Mouse (Mus musculus): ENCODE measurements around the gene Lhx4.

Gene Lhx4

GRCm38 (mm10) chr1:155742411-155743363 is 8.8 kb downstream of the Lhx4 start:
- peak; percentile 34 to 37 for DNase-seq

- DNase-seq: no peak
Observed at GRCm38 (mm10) chr1:155741988-155742387, 9.5 kb downstream of the Lhx4 start.

DNA sequence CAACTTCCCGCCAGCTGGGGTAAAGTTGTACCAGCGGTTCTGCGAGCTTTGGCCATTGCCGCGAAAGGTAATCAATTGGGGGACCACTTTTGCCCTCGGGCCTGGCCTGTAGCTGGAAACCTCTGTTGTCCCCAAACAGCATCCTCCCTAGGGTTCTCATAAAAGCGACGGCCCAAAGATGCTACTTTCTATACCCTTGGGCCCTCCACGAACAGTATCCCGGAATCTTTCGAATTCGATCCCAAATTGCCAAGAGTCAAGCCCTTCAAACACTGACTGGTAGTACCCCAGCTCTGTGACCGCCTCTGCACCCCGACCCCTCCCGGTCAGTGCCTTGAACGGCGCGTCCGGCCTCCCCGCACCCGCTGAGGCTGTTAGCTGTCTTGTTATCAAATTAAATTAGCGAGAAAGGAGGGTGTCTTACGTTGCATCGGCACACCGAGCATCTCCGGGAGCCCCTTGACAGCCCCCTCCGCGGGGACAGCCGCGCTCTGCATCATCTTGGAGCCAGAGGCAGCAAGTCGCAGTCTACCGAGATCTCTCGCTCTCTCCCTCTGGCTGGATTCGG is 10.0 kb downstream of the Lhx4 start:
- peak in 1 of 2 experiments; percentile 18 for DNase-seq

DNA sequence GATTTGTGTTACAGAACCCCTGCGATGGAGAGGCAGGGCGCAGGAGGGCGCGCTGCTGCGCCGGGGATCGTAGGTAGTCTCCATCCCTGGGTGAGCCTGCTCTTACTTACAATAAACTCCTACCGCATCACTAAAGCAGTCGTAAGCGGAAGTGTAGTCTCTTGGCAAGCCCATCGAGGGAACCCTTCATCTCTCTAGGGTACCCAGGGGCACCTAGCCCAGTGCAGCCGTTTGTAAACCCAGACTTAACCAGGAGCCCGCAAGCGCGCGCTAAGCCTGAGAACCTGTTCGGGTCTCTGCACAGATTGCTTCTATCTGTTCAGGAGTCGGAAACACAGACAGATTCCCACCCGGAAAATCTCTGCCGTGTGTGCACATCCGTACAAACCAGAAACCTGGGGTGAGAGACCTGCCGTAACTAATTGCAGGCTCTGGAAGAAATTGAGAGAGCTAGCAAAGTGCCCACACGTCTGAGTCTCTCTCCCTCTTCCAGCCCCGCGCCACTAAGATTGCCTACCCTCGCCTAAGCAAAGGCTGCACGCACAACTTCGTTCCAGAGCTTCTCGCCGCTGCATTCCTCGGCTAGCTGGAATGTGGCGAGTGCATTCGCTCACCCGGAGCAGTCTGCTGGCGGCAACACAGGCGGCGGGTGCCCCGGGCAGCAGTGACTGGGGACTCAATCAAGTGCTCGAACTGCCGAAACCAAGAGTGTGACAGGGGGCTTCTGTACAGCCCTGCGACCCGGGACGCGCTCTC is 10.7 kb downstream of the Lhx4 start:
- no peak for DNase-seq

DNA sequence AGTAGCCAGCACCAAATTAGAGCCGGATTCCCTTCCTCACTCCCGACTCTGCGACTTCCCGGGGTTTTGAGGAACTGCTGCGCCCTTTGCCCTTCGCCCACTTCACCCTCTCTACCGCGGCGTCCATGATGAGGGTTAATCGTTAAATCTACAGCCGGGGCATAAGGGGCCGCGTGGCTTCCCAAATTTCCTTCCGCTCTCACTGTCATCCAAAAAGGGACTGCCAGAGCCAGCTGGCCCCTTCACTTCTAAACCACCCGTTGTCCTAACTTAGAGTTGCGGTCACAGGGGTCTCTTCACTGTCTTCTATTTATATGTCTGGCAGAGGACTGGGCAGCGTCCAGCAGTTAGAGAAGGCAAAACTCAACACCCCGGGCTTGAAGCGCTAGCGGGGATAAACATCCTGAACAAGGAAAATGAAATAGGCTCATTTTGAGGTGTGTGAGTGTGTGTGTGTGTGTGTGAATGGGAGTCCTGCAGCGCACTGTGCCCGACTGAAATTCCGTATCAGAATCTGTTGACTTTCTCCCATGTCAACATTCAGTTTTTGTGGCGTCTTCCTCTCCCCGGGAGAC is 13.6 kb downstream of the Lhx4 start:
- no peak for DNase-seq

- DNase-seq: no peak
Observed at GRCm38 (mm10) chr1:155737017-155737808, 14.3 kb downstream of the Lhx4 start.

GRCm38 (mm10) chr1:155736096-155736825 is 15.2 kb downstream of the Lhx4 start:
- no peak for DNase-seq

GRCm38 (mm10) chr1:155731156-155731555 is 20.3 kb downstream of the Lhx4 start:
- DNase-seq: no peak

GRCm38 (mm10) chr1:155729113-155729795 is 22.2 kb downstream of the Lhx4 start:
- DNase-seq: no peak

DNA sequence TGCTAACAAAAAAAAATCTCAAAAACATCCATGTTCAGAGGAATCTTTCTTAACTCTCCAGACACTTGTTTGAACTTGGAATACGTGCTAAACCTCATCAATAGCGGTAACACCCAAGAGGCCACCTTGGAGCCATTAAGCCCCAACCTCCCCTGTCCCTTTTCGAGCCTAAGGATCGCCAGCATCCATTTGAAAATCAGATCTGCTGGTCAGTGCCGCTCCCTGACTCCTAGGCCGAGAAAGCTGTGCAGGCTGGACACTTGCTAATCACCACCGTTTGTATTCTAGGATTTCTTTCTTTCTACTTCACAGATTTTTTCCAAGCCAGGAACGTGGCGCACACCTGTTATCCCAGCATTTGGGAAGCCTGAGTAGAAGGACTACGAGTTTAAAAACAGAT is 23.7 kb downstream of the Lhx4 start:
- no peak for DNase-seq

DNA sequence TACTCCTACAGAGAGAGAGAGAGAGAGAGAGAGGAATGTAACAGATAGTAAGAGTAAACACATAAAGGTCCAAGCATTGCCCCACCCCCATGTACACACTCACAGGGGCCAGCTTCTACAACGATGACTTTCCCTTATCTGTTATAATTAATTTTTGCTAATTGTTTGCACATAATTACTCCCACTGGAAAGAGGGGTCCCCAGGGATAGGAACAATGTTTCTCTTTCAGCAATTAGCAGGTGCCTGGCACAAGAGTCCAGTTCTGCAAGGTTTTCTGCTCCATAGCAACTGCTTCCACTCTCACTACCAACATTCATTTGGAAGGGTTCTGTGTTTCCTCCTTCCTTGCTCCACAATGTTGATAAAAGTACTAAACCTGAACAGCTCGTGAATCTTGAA is 25.6 kb downstream of the Lhx4 start:
- no peak for DNase-seq

DNA sequence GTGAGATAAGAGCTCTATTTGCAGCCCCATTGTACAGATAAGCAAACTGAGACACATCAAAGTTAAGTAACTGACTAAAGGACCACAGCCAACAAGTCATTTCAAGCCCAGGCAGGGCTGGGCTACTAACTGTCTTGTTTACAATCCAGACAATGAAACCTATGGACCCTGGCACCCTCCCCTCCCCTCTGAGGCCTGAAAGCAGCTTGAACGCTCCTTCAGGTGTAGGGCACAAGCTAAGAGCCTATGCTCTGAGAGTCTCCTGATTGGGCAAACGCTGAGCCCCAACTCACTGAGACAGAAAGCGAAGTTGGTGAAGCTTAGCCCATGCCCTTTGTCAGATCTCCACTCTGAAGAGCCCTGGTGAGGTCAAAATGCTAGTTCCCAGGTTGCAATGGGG is 27.2 kb downstream of the Lhx4 start:
- DNase-seq: no peak

- no peak for DNase-seq
Observed at GRCm38 (mm10) chr1:155722185-155722584, 29.3 kb downstream of the Lhx4 start.

DNA sequence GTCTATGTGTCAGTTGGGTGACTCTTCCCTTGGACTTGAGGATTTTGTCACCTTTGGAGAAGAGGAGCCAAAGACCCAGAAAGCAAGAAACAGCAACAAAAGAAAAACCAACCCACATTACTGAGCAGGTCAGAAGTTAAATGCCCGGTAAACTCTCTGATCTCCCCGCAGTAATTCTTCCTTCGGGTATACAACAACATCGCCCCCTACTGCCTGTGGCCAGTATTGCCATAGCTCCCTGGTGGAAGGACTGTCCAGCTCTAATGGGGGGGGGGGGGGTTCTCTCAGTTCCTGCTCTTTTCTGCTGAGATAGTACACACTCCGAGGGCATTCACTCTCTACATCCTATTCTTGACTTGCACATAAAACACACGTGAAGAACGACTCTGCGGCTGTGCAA is 30.0 kb downstream of the Lhx4 start:
- DNase-seq: peak; percentile 50 to 79

DNA sequence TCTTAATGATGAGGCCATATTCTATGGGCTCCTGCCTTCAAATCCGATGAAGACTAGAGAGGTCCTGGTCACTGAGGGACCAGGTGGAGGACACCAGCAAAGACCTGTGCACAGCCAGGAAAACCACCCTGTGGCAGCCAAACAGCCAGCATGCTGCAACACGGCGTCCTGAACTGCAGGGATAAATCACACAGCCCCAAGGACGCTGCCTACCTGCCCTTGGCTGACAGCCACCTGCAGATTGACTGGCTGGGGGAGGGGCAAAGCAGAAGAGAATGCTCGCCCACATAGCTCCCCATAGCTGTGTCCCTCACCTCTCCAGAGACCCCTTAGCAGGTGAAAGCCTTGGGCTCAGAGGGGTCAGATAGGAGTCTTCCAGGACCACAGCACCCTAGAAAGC is 31.5 kb downstream of the Lhx4 start:
- DNase-seq: no peak

DNA sequence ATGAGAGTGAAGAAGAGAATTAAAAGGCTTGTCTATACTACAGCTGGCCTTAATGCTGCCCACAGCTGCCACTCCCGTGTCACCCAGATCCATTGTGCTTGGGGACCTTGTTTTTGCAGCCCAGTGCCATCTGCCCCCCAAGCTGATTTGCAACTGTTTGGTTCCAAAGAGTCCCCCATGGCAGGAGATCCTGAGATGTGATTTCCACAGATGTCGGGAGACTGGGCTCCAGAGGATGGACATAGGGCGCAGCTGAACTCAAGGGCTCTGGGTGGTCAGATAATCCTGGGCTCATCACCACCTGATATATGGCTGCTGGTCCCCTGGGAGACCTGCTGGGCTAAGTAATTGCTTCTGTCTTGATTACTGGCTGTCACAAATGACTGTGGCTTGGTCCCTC is 32.6 kb downstream of the Lhx4 start:
- no peak for DNase-seq

- DNase-seq: no peak
Observed at GRCm38 (mm10) chr1:155717301-155717700, 34.2 kb downstream of the Lhx4 start.

- no peak for DNase-seq
Observed at GRCm38 (mm10) chr1:155715366-155715765, 36.1 kb downstream of the Lhx4 start.

- no peak for DNase-seq
Observed at GRCm38 (mm10) chr1:155713306-155713705, 38.2 kb downstream of the Lhx4 start.

DNA sequence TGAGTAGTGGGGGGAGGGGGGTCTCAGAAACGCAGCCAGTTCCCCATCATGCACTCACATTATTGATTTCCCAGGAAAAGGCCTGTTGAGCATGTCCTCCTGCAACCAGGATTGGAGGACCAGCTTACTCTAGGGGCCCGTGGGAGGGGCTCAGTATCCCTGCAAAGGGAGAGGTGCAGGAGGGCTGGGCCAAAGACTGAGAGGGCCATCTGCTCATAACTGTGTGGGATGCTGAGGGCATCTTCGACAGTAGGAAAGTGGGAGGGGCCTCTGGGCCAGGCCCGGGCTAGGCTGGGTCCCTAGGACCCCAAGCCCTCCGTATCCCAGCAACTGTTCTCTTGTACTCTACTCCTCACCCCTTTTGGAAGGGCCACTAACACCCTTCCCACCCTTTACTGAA is 47.3 kb downstream of the Lhx4 start:
- no peak for DNase-seq

GRCm38 (mm10) chr1:155703191-155703680 is 48.2 kb downstream of the Lhx4 start:
- no peak for DNase-seq

Data from cerebellum, postnatal 25 days (tissue).